Mouse (Mus musculus): ENCODE results near the gene Tgtp2.
"Not testable (repeated sequence)": the region's sequence is repeated elsewhere in the genome, so short reads cannot be mapped to it uniquely, and the experiment has no call there.

Gene Tgtp2

DNA sequence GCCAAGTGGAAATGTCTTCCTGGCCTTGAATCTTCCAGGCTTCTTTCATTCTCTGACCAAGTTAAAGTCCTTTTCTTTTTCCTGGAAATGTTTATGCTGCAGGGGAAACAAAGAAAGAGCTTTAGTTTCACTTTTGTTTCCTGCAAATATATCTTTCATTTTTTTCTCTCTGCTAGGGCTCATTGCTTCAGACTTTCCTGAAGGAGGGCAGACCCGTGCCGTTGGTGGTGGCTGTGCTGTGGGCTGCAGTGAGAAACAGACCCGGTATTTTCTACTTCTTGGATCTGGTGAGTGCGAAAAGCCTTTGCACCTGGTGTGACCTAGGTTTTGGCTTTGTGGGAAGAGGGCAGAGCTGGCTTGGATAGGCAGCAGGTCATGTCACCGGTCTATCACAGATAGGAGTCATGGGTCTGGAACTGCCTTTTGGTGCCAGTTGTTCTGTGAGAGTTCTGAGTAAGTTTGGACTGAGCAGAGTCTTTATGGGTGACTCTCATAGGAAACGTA lies 22.9 kb upstream of the Tgtp2 start:
- DNase-seq (ENCODE audit: low read depth, low spot score): no peak

DNA sequence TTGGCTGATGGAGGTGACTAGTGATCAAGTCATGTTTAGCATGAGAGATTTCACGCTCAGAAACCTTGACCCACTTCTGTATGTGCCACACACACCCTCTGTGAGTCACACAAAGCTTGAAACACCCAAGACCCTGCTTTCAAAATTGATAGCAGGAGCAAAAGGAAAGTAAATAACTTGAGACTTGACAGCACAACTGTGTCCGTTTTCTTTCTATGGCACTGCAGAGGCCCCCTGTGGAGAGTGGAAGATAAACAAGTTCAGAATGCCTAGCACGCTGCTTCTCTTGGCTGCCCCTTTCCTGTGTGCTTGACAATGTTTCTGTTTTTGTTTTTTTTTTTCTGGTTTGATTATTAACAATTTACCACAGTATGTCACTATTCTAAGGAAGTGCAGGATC lies 20.9 kb upstream of the Tgtp2 start:
- DNase-seq (ENCODE audit: low read depth, low spot score): no peak

DNA sequence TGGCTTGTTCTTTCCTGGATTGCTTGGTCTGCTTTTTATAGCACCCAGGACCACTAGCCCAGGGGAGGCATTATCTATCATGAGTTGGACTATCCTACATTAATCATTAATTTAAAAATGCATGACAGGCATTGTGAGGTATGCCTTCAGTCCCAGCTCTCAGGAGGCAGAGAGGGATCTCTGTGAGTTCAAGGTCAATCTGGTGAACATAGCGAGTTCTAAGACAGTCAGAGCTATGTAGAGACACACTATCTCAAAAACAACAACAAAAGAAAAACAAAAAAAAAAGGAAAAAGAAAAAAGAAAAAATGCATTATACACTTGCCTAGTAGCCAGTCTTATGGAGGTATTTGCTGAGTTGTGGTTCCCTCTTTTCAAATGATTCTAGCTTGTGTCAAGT lies 20.4 kb upstream of the Tgtp2 start:
- DNase-seq (ENCODE audit: low read depth, low spot score): no peak

DNA sequence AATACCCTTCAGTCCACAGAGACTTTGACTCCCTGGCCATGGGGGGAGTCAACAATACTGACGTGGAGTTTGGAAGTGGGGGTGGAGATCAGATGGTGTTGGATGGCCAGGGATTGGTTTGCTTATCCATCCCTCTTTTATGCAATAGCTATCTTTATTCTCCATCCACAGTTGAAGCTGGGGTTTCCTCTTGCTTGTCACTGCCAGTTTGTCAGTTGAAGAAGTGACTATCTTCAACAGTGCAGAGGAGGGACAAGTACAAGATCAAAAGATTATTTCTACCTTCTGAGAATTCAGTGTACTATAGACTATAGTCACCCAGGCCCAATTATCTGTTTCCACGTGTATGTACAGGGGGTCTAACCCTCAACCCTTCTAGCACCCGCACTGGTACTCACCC lies 19.8 kb upstream of the Tgtp2 start:
- DNase-seq (ENCODE audit: low read depth, low spot score): no peak

DNA sequence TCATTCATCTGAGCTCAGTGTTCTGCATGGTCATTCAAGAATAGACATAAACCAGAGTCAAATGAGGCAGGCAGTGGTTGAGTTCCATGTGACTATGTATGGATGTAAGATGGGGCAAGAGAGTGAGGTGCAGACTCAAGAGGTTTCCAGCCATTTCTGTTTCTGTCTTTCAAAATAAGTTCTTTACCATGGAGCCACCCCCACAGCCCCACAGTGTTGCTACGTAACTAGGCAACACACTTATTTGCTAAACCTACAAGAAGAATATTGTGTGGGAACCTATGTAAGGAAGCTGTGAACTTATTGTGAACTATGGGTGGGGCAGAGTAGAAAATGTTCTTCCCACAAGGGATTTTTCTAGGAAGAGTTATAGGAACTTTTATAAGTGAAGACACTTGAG lies 19.1 kb upstream of the Tgtp2 start:
- no peak for DNase-seq (ENCODE audit: low read depth, low spot score)

DNA sequence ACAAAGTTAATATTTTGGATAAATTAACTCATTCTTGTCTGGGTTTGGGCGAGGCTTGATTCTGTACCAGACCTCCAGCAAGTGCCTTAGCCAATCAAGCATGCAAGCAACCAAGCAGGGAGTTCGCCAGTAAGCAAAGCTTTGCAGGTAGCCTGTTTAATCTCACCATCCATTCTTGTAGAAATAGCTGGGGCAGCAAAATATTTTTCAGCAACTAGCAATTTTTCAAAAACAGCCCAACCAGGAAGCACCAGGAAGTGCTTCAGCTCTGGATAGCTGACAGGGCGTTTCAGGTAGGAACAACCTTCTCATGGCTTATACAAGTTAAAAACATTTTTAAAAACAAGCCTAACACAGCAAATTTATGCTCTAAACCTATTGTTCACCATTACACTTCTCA lies 17.9 kb upstream of the Tgtp2 start:
- DNase-seq (ENCODE audit: low read depth, low spot score): no peak

DNA sequence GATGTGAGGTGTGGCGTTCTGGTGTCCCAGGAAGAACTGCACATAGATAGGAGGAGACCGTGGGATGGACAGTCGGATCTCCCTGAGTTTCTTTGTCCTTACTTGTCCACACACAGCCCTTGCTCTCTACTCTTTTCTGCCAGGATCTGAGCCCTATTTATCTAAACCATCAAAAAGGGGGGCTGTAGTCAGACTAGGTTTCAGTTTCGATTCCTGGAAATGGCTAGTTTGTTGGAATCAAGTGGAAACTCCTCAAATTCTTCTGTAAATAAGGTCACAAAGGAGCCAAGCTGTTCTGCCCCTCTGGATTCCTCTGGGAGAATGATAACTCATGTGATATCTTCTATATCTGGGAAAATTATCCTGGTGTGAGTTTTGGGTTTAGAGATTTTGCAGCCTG lies 17.4 kb upstream of the Tgtp2 start:
- no peak for DNase-seq (ENCODE audit: low read depth, low spot score)

DNA sequence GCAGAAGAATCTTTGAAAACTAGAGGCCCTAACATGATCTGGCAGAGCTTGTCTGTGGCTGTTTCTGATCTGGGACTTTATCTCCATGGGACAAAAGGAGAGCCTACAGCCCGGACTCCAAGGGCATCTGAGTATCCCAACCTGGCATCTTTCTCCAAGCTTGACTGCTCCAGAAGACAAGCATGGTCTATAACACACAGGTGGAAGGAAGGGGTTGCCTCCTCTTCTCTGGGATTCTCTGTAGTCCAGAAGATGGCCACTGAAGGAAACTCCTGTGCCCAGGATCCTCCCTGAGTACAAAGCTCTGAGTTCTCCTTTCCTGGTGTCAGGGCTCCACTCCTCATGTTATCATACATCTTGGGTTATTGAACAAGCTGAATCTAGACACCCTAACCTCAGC lies 16.6 kb upstream of the Tgtp2 start:
- DNase-seq (ENCODE audit: low read depth, low spot score): no peak

DNA sequence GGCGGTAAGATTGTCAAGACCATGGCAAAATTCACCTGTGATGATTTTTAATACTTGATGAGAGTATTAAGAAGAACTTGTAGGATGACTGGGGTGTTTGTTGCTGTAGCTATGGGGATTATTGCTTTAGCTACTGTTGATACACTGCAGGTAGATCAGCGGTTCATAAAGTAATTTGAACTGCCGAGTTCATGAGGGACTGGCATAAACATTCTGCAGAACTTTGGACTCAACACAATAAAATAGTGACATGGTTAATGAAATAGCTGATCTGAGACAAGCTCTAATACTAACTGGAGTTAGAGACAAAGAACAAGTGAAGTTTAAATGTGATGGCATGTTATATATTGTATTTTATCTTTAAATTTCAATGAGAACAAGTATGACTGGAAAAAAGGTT lies 14.7 kb upstream of the Tgtp2 start:
- no peak for DNase-seq (ENCODE audit: low read depth, low spot score)

DNA sequence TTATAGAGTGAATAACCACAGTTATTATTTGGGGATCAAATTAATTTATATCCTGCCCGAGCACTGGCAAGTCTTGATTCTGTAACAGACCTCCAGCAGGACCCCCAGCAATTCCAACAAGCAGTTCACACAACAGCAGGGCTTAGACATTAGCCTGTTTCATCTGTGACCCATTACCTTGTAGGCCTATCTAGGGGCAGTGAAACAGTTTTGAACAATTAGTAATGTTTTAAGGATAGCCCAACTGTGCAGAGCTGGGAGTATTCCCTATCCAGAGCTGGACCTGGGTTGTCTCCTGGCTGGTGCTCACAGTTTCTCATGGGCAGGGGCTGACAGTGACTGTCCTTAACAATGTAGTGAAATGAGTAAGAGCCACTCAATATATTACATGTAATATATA lies 13.0 kb upstream of the Tgtp2 start:
- DNase-seq (ENCODE audit: low read depth, low spot score): no peak

DNA sequence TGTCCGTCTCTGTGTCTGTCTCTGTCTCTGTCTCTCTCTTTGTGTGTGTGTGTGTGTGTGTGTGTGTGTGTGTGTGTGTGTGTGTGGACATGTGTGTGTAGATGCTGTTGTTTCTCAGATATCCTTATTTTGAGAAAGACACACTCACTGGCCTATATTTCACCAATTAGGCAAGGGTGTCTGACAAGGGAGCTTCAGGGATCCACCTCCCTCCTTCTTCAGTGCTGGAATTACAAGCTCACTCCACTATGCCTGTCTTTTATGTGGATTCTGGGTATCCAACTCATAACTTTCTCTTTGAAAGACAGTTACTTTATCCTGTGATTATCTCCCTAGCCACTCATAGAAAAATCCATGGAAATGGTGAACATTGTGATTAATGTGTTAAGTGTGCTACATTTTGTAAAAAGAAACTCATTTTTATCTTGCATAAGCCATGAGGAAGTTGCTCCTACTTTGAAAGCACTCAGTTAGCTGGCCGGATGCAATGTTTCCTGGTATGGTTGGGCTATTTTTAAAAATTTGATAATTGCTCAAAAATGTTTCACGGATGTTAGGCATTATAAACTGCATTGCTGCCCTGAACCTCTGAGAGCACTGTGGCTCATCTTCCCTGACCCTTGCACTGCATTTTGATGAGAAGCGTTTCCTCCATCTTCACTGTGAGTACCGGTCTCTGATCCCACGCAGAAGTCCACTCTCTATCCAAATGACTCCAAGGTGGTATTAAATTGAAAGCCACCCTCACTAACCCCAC lies 12.2 kb upstream of the Tgtp2 start, which contains the start of gene Ifi47:
Gene Ifi47, plus strand, starts transcription at position 587 of the 757 bp plus-strand sequence.
- not testable (repeated sequence) for DNase-seq (ENCODE audit: low read depth, low spot score)

DNA sequence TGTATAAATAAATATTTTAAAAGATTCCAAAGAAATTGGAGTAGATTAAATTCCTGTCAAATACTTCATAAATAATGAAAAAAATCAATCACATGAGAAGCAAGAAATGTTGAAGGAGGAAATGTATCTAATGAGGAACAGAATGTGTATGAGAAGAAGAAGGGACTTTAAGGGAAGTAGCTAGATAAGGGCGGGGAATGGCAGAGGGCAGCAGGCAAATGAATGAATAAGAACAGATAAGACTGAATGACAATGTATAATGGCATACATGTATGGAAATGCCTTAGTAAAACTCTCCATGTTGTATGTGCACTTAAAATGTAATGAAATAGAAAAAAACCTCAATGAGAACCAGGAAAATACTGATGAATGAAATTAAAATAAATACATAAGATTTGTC lies 4.4 kb upstream of the Tgtp2 start:
- no peak for DNase-seq (ENCODE audit: low read depth, low spot score)

DNA sequence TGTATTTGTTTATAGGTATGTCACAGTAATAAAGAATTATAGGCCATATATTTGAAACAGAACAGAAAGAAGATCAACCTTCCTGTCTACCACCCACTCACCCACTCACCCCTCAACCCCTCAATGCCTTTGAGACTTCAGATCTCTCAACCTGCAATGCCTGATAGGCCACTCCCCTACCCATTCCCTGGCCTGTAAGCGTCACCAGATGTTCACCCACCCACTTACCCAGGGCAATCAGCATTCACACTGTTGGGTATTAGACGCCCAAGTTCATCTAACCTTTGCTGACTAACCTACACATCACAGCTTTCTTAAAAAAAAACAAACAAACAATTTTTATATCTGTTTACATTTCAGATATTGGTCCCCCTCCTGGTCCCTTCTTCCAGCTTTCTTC lies 2.1 kb downstream of the Tgtp2 start:
- not testable (repeated sequence) for DNase-seq (ENCODE audit: low read depth, low spot score)

DNA sequence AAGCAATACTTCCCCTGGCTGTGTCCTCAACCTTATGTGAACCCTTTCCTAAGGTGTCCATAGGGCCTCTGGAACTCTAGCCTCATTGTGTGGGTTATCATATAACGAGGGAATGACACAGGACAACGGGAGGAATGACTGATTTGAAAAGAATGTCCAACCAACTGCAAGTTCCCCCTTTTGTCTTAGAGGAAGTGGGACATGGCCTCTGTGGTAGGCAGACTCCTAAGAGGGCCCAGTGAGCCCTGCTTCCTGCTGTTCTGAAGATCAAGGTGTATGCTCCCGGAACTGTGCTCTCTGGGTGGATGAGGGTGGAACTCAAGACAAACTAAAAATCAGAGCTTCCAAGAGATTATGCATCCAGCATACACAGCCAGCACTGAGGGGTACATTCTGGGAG lies 3.9 kb downstream of the Tgtp2 start:
- DNase-seq (ENCODE audit: low read depth, low spot score): not testable (repeated sequence)

DNA sequence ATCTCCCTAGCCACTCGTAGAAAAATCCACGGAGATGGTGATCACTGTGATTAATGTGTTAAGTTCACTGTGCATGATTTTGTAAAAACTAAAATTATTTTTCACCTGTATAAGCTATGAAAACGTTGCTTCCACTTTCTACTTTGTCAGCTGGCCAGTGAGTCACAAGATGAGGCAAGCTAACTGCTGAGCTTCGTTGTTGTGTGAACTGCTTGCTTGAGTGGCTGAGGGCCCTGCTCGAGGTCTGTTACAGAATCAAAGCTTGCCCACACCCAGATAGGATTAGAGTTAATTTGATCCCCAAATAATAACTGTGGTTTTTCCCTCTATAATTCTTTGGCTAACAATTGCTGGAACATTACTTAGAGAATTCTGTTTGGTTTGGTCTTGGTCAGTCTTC lies 12.1 kb downstream of the Tgtp2 start:
- not testable (repeated sequence) for DNase-seq (ENCODE audit: low read depth, low spot score)

DNA sequence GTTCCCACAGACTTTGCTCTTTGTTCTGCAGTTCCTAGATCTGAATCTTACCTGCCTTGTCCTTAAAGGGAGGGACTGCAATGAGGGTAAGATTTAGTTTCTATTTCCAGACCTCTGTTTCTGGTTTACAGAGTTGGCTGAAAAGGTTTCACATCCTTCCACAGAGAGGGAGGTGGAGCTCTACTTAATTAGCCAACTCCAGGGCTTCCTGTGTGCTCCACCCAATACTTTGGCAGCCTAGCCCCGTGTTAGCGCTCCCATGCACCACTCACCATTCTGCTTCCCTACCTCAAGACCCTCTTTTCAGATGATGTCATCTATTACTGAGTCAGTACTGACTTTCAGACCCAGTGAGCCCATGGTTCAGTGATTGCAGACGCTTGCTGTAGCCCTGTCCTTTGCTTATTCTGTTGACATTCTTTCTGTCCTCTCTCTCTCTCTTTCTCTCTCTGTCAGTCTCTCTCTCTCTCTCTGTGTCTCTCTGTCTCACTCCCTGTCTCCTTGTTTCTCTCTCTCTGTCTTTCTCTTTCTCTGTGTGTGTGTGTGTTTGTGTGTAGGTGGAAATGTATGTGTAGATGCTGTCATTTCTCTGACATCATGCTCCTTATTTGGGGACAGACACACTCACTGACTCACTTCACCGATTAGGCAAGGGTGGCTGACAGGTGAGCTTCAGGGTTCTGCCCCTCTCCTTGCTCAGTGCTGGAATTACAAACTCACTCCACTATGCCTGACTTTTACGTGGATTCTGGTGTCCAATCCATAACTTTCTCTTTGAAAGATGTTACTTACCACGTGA lies 12.7 kb downstream of the Tgtp2 start, which contains the start of gene 9930111J21Rik2:
Gene 9930111J21Rik2, minus strand, starts transcription at position 150 of the 799 bp plus-strand sequence.
- not testable (repeated sequence) for DNase-seq (ENCODE audit: low read depth, low spot score)

DNA sequence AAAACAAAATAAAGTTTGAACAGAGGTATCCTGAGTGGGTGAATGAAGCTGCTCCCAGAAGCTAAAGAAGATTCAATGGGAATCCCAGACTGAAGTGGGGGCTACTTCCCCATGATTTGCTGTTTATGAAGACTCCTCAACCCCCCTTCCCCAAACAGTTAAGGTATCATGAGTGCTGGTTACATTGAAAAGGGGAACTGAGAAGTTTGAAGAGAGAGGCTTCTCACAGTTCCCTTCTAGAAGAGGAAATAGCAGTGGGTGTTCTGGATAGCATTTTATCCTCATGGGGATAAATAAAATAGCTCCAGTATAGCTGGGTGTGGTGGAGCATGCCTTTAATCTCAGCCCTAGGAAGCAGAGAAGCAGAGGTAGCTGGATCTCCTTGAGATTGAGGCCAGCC lies 13.9 kb downstream of the Tgtp2 start:
- DNase-seq (ENCODE audit: low read depth, low spot score): not testable (repeated sequence)

DNA sequence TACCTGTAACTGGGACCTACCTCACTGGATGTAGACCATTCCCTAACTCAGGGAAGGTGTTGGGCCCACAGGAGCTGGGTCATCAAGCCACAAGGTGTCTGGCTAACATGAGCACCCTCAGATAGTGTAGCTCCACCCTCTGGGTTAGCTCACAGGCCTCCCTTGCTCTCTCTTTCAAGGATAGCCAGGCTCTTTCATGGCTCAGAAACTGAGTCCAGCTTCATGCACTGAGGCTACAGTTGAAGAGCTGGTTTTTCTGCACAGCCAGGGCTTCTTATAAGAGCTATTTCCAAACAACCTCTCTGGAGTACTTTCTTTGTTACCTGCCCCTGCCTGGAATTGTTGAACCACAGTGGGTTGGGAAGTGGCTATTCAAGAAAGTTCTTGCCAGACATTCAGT lies 51.9 kb downstream of the Tgtp2 start:
- DNase-seq (ENCODE audit: low read depth, low spot score): not testable (repeated sequence)
